Mouse (Mus musculus) neural tube, embryonic 11.5 days (tissue): Measurements from ENCODE around the gene Pld1. TPM values are rescaled to one million over a fixed set of nuclear protein-coding genes. Genes with fewer than 3 reads are reported as not detected.
"Not testable (repeated sequence)": the region's sequence is repeated elsewhere in the genome, so short reads cannot be mapped to it uniquely, and the experiment has no call there.

ENCODE experiments used
- ATAC-seq: fragments of 200-750 bp; cut with Nextera tagmentation; 2 replicates; pipeline ENCODE4 v1.8.0; 2017; ENCODE audit warnings: moderate number of reproducible peaks, mild to moderate bottlenecking, moderate TSS enrichment, moderate library complexity; ENCODE audit not compliant: insufficient read depth, low FRiP score, low TSS enrichment
- DNase-seq: peaks from one replicate; pipeline ENCODE4 v3.0.0-alpha.2; 2015; ENCODE audit warnings: low spot score
- H3K27ac ChIP-seq: fragments of 300-500 bp; sonication (generic); 2 replicates; pipeline ENCODE4 v1.5.1; 2014; ENCODE audit warnings: low read depth, mild to moderate bottlenecking, low read length
- H3K27me3 ChIP-seq: fragments of 300-500 bp; sonication (generic); 2 replicates; pipeline ENCODE4 v1.6.1; 2014; ENCODE audit warnings: mild to moderate bottlenecking, low read length, mixed read lengths; ENCODE audit not compliant: control insufficient read depth, insufficient read depth
- H3K36me3 ChIP-seq: fragments of 300-500 bp; sonication (generic); 2 replicates; pipeline ENCODE4 v1.6.1; 2014; ENCODE audit warnings: mild to moderate bottlenecking, low read length, moderate library complexity, mixed read lengths; ENCODE audit not compliant: control insufficient read depth, insufficient read depth
- H3K4me1 ChIP-seq: fragments of 300-500 bp; sonication (generic); 2 replicates; pipeline ENCODE4 v1.6.1; 2014; ENCODE audit warnings: low read length, mixed read lengths; ENCODE audit not compliant: control insufficient read depth, insufficient read depth
- H3K4me2 ChIP-seq: fragments of 300-500 bp; sonication (generic); 2 replicates; pipeline ENCODE4 v1.6.1; 2014; ENCODE audit warnings: low read depth, mild to moderate bottlenecking, moderate library complexity
- H3K4me3 ChIP-seq: fragments of 300-500 bp; sonication (generic); 2 replicates; pipeline ENCODE4 v1.5.1; 2014; ENCODE audit warnings: low read depth, low read length
- H3K9ac ChIP-seq: fragments of 300-500 bp; sonication (generic); 2 replicates; pipeline ENCODE4 v1.6.1; 2014; ENCODE audit warnings: mild to moderate bottlenecking, low read length
- H3K9me3 ChIP-seq: fragments of 300-500 bp; sonication (generic); 2 replicates; pipeline ENCODE4 v1.6.1; 2016; ENCODE audit warnings: low read length; ENCODE audit not compliant: control insufficient read depth
- WGBS: fragments of 180-500 bp; shearing (Covaris S2); extraction: QIAGEN DNeasy Blood & Tissue Kit; methylation state at CpG from one replicate; pipeline ENCODE4 v1.1.7; 2014; 5-methylcytosine and 5-hydroxymethylcytosine counted together
- polyA plus RNA-seq: library from polyadenylated mRNA; unstranded; fragments of >200 nt; fragmentation: Nextera tagmentation; extraction: Ambion mirVana; gene quantifications from 2 replicates; pipeline ENCODE4 v1.2.1, GENCODE M21; 2014

Gene Pld1
- polyA plus RNA-seq, 1 experiment from 2014 or later: 2.7 TPM

DNA sequence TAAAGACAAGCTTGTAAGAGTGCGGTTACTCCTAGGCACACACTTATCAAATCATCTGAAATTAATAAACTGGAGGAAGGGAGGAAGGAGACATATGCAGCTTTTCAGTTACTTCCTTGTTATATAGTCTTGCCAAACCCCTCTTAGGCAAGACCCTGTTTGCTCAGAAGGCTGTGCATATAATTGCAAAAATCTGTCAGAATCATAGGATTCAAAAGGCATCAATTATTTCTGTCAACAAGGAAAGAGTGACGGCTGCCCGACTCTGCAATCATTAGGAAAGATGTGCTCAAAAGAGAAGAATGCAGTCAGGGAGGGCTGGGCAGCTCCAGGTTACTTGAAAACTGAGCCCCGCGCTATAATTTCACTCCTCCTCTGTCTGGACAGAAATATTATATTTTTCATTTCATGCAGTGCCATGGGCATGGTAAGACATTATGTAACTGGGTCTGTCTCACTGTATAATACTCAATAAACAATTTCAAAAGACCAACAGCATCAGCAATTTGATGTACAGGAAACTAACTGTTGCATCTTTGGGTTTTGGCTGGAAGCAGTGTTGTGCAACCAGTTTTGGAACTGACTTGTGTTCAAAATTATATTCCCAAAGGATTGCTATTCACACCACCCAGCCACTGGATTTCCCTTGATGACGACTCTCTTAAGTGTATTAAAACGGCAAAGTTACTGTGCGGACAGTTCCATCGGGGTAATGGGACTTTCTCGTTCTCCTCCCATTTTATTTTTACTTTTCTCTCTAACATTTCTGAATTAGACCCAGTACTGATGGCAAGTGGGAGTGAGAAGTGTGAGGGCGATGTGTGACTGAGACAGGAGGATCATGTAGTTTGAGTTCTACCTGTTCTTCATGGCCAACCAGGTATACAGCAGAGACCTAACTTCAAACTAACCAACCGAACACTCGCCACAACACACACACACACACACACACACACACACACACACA is 1.1 kb upstream of the Pld1 start:
- no peak for DNase-seq
- no peak overlapping the region for H3K9ac ChIP-seq
- no peaks in the 10 kb centered on the region for H3K9me3 ChIP-seq
- no peaks in the 10 kb centered on the region for H3K4me1 ChIP-seq
- no peak for ATAC-seq
- H3K4me2 ChIP-seq: no peak overlapping the region
- H3K36me3 ChIP-seq: no peaks in the 10 kb centered on the region
- H3K27ac ChIP-seq: no peak overlapping the region
- no peak overlapping the region for H3K4me3 ChIP-seq
- H3K27me3 ChIP-seq: no peaks in the 10 kb centered on the region
- 86% methylated on average over 13 of the region's 13 CpGs for WGBS

GRCm38 (mm10) chr3:27941634-27942033 is 3.1 kb downstream of the Pld1 start:
- Histone ChIP-seq H3K27ac (no peak overlapping the region), H3K4me3 (no peak overlapping the region), H3K4me2 (no peak overlapping the region), H3K9me3 (no peaks in the 10 kb centered on the region), H3K27me3 (no peaks in the 10 kb centered on the region), H3K36me3 (no peaks in the 10 kb centered on the region), H3K9ac (no peak overlapping the region), H3K4me1 (no peaks in the 10 kb centered on the region)
- ATAC-seq (no peak), DNase-seq (no peak)
- 84% methylated on average over 3 of the region's 3 CpGs for WGBS

DNA sequence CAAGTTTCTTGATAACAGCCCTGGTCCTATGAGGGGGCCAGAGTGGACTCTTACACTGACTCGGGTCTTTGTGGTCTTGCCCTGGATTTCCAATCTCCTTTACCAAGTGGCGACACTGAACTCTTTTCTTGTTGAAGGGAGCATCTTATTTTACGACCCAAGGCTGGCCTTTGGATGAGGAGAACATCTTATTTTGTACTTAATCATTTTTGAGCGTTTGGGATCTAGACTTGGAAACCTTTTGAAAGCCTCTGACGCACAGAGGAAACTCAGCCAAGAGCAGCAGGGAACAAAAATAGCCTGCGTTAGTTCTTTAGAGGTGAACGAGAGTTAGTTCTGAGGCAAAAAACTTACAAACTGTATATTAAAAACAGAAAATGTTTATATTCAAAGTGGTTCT is 4.5 kb downstream of the Pld1 start:
- Histone ChIP-seq H3K36me3 (no peaks in the 10 kb centered on the region), H3K4me1 (no peaks in the 10 kb centered on the region), H3K4me2 (no peak overlapping the region), H3K27ac (no peak overlapping the region), H3K4me3 (no peak overlapping the region), H3K9me3 (no peaks in the 10 kb centered on the region), H3K9ac (no peak overlapping the region), H3K27me3 (no peaks in the 10 kb centered on the region)
- DNase-seq: no peak
- 85% methylated on average over 7 of the region's 7 CpGs for WGBS
- ATAC-seq: no peak

DNA sequence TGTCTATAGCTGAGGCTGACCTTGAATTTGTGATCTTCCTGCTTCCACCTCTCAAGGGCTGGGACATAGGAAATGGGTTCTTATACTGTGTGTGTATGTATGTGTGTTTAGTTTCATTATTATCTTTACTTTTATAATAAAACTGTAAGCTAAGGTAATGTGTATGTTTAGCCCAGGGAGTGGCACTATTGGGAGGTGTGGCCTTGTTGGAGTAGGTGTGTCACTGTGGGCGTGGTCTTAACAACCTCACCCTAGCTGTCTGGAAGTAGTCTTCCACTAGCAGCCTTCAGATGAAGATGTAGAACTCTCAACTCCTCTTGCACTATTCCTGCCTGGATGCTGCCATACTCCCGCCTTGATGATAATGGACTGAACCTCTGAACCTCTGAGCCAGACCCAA is 6.9 kb downstream of the Pld1 start:
- not testable (repeated sequence) for H3K9ac ChIP-seq, H3K4me1 ChIP-seq, DNase-seq, H3K27me3 ChIP-seq, H3K4me2 ChIP-seq, H3K9me3 ChIP-seq, ATAC-seq, H3K36me3 ChIP-seq, H3K27ac ChIP-seq, H3K4me3 ChIP-seq
- WGBS: 87% methylated on average over 2 of the region's 2 CpGs

DNA sequence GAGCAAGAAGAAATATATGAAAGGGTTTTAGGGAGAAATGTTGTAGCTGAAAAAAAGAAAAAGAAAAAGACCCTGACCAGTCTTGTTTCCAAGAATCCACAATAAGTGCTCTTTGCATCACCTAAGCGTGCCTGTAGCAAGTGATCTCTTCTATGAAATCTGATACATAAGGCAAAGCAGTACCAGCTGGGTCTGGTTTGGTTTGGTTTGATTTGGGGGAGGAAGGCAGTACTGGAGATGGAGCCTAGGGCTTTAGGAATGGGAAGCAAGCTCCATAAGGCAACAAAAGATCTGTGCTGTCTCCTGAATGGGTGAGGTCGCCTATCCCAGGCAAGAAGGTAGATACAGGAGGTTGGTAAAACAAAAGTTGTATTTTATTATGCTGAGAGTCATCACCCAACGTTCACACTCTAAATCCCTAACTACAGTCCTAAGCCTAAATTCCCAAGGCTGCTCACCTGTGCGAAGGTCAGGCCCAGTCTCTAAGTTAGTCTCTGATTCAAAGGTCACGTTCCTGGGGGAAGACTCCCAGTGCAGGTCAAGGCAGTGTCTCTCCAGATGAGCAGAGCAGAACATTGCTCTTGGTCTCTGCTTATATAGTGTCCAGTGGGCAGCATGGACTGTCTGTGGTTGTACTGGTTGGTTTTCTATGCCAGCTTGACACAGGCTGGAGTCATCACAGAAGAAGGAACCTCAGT is 10.8 kb downstream of the Pld1 start:
- no peak for DNase-seq
- Histone ChIP-seq H3K4me1 (no peaks in the 10 kb centered on the region), H3K4me2 (no peak overlapping the region), H3K9me3 (no peaks in the 10 kb centered on the region), H3K27ac (no peak overlapping the region), H3K4me3 (no peak overlapping the region), H3K9ac (no peak overlapping the region), H3K36me3 (no peaks in the 10 kb centered on the region), H3K27me3 (no peaks in the 10 kb centered on the region)
- no peak for ATAC-seq
- 76% methylated on average over 5 of the region's 5 CpGs for WGBS

- ATAC-seq (no peak), DNase-seq (no peak)
- Histone ChIP-seq H3K4me2 (no peak overlapping the region), H3K9me3 (no peaks in the 10 kb centered on the region), H3K4me3 (no peak overlapping the region), H3K27ac (no peak overlapping the region), H3K36me3 (no peaks in the 10 kb centered on the region), H3K9ac (no peak overlapping the region), H3K27me3 (no peaks in the 10 kb centered on the region), H3K4me1 (no peaks in the 10 kb centered on the region)
- 84% methylated on average over 6 of the region's 6 CpGs for WGBS
Measured at GRCm38 (mm10) chr3:27949873-27950250, 11.4 kb downstream of the Pld1 start.

- ATAC-seq (no peak), DNase-seq (no peak)
- H3K4me1 ChIP-seq: no peaks in the 10 kb centered on the region
- no peak overlapping the region for H3K4me2 ChIP-seq
- 85% methylated on average over 2 of the region's 2 CpGs for WGBS
- no peak overlapping the region for H3K9ac ChIP-seq
- H3K27me3 ChIP-seq: no peaks in the 10 kb centered on the region
- H3K27ac ChIP-seq: no peak overlapping the region
- no peaks in the 10 kb centered on the region for H3K9me3 ChIP-seq
- no peak overlapping the region for H3K4me3 ChIP-seq
- no peaks in the 10 kb centered on the region for H3K36me3 ChIP-seq
Measured at GRCm38 (mm10) chr3:27950726-27951125, 12.2 kb downstream of the Pld1 start.

DNA sequence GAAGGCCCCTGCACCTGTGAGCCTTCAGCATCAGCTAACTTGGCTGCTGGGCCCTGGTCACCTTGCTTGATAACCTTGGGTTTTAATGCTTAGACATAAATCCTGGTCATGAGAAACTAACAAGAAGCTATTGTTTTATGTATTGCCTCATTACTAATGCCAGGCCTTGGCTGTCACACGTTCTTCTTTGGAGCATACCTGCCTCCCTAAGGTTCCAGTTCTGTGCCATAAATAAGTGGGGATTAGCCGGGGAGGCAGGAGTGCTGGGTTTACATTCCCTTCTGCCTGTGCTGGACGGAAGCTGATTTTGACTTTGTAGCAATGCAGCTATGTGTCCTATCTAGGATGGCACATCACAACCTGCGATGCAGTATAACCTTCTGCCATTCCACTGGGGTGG is 13.2 kb downstream of the Pld1 start:
- H3K4me2 ChIP-seq: no peak overlapping the region
- H3K36me3 ChIP-seq: no peaks in the 10 kb centered on the region
- 79% methylated on average over 4 of the region's 4 CpGs for WGBS
- H3K27ac ChIP-seq: no peak overlapping the region
- DNase-seq (no peak), ATAC-seq (no peak)
- H3K27me3 ChIP-seq: no peaks in the 10 kb centered on the region
- H3K9me3 ChIP-seq: no peaks in the 10 kb centered on the region
- H3K4me3 ChIP-seq: no peak overlapping the region
- no peaks in the 10 kb centered on the region for H3K4me1 ChIP-seq
- no peak overlapping the region for H3K9ac ChIP-seq

DNA sequence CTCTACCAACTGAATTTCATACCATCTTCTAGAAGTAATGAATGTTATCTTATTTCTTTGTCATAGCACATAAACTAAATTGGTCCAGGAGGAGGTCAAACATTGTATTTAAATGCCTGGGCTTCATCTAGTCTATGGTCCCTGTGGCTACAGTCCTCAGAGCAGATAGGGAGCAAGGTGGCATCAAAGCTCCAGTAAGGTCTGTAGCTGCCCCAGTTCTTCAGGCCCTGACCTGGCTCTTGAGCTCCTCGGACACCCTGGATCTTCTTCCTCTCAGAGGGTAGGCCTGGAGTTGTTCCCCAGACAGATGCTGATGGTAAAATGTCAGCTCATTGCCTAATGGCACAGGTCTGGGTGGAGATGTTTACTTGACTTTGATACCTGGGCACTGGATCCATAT is 17.5 kb downstream of the Pld1 start:
- no peaks in the 10 kb centered on the region for H3K27me3 ChIP-seq
- H3K9ac ChIP-seq: no peak overlapping the region
- no peak for ATAC-seq
- H3K4me2 ChIP-seq: no peak overlapping the region
- H3K27ac ChIP-seq: no peak overlapping the region
- H3K36me3 ChIP-seq: no peaks in the 10 kb centered on the region
- WGBS: 95% methylated on average over 1 of the region's 1 CpGs
- no peak overlapping the region for H3K4me3 ChIP-seq
- H3K9me3 ChIP-seq: no peaks in the 10 kb centered on the region
- no peaks in the 10 kb centered on the region for H3K4me1 ChIP-seq
- DNase-seq: no peak
